Mouse (Mus musculus) kidney, adult 2 months (tissue): ENCODE results near the gene Capn13.

Experiments
- CTCF ChIP-seq: fragments of 200-500 bp; conservative IDR thresholded peaks from 2 replicates; pipeline ENCODE4 v1.5.1; 2011; ENCODE audit warnings: low read depth, mild to moderate bottlenecking, control low read depth, low read length, moderate library complexity, mixed read lengths; ENCODE audit not compliant: insufficient read depth, insufficient read length
- POLR2A ChIP-seq: fragments of 200-500 bp; IDR thresholded peaks from one replicate; pipeline ENCODE4 v1.6.1; 2011; ENCODE audit warnings: low read depth, low read length, control low read depth

- peak; percentile 21; the same call in 1 of the 2 replicates for TF ChIP-seq CTCF
- TF ChIP-seq POLR2A = no peak
Observed at GRCm38 (mm10) chr17:73343632-73344390, 56.9 kb downstream of the Capn13 start.
